Mouse (Mus musculus): ENCODE results near the gene Rnaset2b.
"Not testable (repeated sequence)": the region's sequence is repeated elsewhere in the genome, so short reads cannot be mapped to it uniquely, and the experiment has no call there.

DNA sequence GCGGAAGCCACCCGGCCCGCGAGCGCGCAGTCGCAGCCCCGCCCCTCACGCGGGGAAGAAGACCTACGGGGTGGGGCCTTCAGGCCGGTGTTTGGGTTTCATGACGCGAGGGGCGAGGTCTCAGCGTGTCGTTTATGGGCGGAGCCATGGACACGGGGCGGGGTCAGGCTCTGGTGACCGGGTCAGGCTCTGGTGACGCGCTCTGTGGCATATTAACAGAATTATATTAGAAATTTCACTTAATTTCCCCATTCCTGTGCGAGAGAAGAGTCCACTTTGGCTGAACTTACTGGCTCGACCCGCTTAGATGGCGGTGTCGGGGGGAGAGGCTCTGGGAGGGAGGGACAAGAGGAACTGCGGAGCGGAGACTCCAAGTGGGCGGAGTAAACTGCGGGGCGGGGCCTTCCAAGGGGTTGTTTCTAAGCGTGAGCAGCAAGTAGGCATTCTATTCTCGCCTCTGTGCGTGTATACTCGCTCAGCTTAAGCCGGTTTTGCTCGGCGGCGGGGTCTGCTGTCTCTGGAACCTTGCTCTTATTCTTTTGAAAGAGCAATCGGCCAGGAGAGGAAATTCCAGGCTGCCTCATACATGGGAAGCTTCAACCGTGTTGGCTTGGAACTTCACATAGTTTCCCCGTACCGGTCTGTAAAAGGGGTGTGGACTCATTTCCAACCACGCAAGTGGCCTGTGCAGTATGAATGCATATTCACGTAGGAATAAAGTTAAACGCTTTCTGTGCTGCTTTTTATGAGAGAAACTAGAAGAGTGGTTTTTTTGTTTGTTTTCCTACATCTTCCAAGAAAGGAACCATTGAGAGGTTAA is 9.0 kb upstream of the Rnaset2b start:
- TF ChIP-seq POLR2A, CTCF (IDR thresholded peaks at IDR 0.05; ENCODE audit: extremely low read depth, insufficient read depth, low read length): not testable (repeated sequence)

Data from cortical plate, adult 2 months (tissue).